ENCODE assay signal across 8 mouse cellular contexts in the genomic region with DNA sequence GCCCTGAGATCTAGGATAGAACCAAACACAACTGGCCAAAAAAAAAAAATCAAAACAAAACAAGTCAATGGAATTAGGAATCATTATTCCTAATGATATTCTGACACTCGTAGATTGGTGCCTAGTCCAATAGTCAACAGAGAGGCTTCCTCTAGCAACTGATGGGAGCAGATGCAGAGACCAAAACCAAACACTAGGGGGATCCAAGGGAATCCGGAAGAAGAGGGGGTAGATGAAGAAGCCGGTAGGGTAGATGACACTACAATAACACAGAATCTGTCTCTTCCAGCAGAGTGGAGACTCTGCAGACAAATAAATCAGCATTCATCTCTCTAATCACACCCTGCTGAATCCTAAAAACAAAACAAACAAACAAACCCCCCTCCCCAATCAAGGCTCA. TPM values are rescaled to one million over a fixed set of nuclear protein-coding genes. Genes with fewer than 3 reads are reported as not detected.
DNase-seq lines count a peak whose midpoint lies in the region; ATAC-seq and TF ChIP-seq lines count a peak whose summit lies in the region.

No protein-coding gene starts in this region.

- no peak overlapping the region for H3K4me2 ChIP-seq in heart, embryonic 11.5 days

- TF ChIP-seq EP300 in heart, adult 2 months (IDR thresholded peaks at IDR 0.05; ENCODE audit: insufficient read depth, low read depth, low read length) = no peak

- peaks cover 3% of the 10 kb centered on the region for H3K4me1 ChIP-seq in heart, adult 2 months (ENCODE audit: control insufficient read depth, insufficient read depth, low read length)
- H3K4me1 ChIP-seq in heart, embryonic 11.5 days (ENCODE audit: control insufficient read depth, insufficient read depth, low read length) = peaks cover 6% of the 10 kb centered on the region; the same call in 1 of the 2 replicates

- H3K4me3 ChIP-seq in heart, adult 2 months = no peak overlapping the region
- no peak overlapping the region for H3K4me3 ChIP-seq in heart, embryonic 11.5 days (ENCODE audit: low read depth, low read length)

- no peak overlapping the region for H3K27ac ChIP-seq in heart, adult 2 months
- H3K27ac ChIP-seq in heart, embryonic 11.5 days (ENCODE audit: low read depth, low read length) = no peak overlapping the region

- WGBS in heart, adult 2 months = 12% methylated on average over 3 of the region's 3 CpGs
- WGBS in heart, embryonic 11.5 days (ENCODE audit: insufficient replicate concordance) = 36% methylated on average over 3 of the region's 3 CpGs

- 0 out of 2 replicates have a peak, but pooled peaks cover 1% of the 10 kb centered on the region for H3K79me2 ChIP-seq in heart, adult 2 months (replicated peaks; ENCODE audit: control insufficient read depth, insufficient read depth, low read length)

- peak in 1 of 2 experiments; percentile 50 for DNase-seq in heart, adult 2 months
- DNase-seq in CD4-positive, CD25-positive, alpha-beta regulatory T cell, adult 2 months (ENCODE audit: low read depth, low spot score) = peak; percentile 87
- DNase-seq in adipocyte (ENCODE audit: low spot score) = peak; percentile 60
- peak; percentile 72 for DNase-seq in retina, embryonic 14.5 days (ENCODE audit: low spot score)
- no peak for DNase-seq in cerebellum, adult 11-12 months
- no peak for DNase-seq in layer of hippocampus, postnatal 14 days (ENCODE audit: low spot score in 2 of 2)

- no peaks in the 10 kb centered on the region for H3K9me3 ChIP-seq in heart, embryonic 11.5 days (replicated peaks; ENCODE audit: control insufficient read depth, low read length)

- intact Hi-C loops in heart, adult 2 months (cut with DNase I) = no loop called here

- TF ChIP-seq CTCF in heart, adult 2 months (IDR thresholded peaks at IDR 0.05) = peak; percentile 81

- no peak for ATAC-seq in heart, embryonic 11.5 days (replicated peaks; ENCODE audit: insufficient number of reproducible peaks, low FRiP score, low TSS enrichment)
- peak; percentile 37; a peak in 2 of 4 replicates for ATAC-seq in hematopoietic stem cell, adult 5-6 weeks (replicated peaks in 1 of 2; ENCODE audit: insufficient read depth in 1 of 2, low FRiP score in 2 of 2, low TSS enrichment in 1 of 2, low read depth in 1 of 2, poor library complexity in 2 of 2, severe bottlenecking in 2 of 2)

- no peak overlapping the region for H3K9ac ChIP-seq in heart, adult 2 months (ENCODE audit: low read depth, low read length)
- H3K9ac ChIP-seq in heart, embryonic 11.5 days (ENCODE audit: low read depth, low read length) = no peak overlapping the region

- H3K27me3 ChIP-seq in heart, adult 2 months (ENCODE audit: control insufficient read depth, insufficient read depth, low read length) = no peaks in the 10 kb centered on the region
- H3K27me3 ChIP-seq in heart, embryonic 11.5 days (ENCODE audit: control insufficient read depth, insufficient read depth, low read length) = no peaks in the 10 kb centered on the region

- no peak for TF ChIP-seq POLR2A in heart, adult 2 months (IDR thresholded peaks at IDR 0.05; ENCODE audit: insufficient read depth, low read depth, low read length)

- H3K36me3 ChIP-seq in heart, adult 2 months (ENCODE audit: control insufficient read depth, insufficient read depth, low read length) = peaks cover 4% of the 10 kb centered on the region
- H3K36me3 ChIP-seq in heart, embryonic 11.5 days (ENCODE audit: control insufficient read depth, insufficient read depth, low read length) = no peaks in the 10 kb centered on the region

RNA-seq across cellular contexts. Expression of gene Ilf2, which starts 3.7 kb away (rescaled TPM):
- 10 to 100 TPM; 30.6 to 32.2 TPM for total RNA-seq in heart, adult 2 months (2021)
- polyA plus RNA-seq in heart, adult 2 months (2012; rRNA removed) = 13.9 and 24.9 TPM in 2 replicates
- 148 and 151 TPM in 2 replicates for polyA plus RNA-seq in heart, embryonic 11.5 days (2014; fragmentation: Nextera tagmentation; extraction: Ambion mirVana)
- 203 and 236 TPM in 2 replicates for total RNA-seq in hematopoietic stem cell, adult 5-6 weeks (2017)
- 10 to 100 TPM; 86.0 to 87.9 TPM for total RNA-seq in layer of hippocampus, postnatal 14 days (2021)

RNA-seq across cellular contexts. Expression of gene Npr1, which starts 6.5 kb away (rescaled TPM):
- 10 to 100 TPM; 16.1 to 16.3 TPM for total RNA-seq in heart, adult 2 months (2021)
- polyA plus RNA-seq in heart, adult 2 months (2012; rRNA removed) = 35.0 and 47.5 TPM in 2 replicates
- 5.3 and 8.1 TPM in 2 replicates for polyA plus RNA-seq in heart, embryonic 11.5 days (2014; fragmentation: Nextera tagmentation; extraction: Ambion mirVana)
- 0.38 TPM in 1 of 2 replicates, not detected in the other for total RNA-seq in hematopoietic stem cell, adult 5-6 weeks (2017)
- total RNA-seq in layer of hippocampus, postnatal 14 days (2021) = 1 to 10 TPM; 4.2 to 6.5 TPM

RNA-seq across cellular contexts. Expression of gene Snapin, which starts 18.6 kb away (rescaled TPM):
- 10 to 100 TPM; 60.0 to 71.3 TPM for total RNA-seq in heart, adult 2 months (2021)
- 50.7 and 89.1 TPM in 2 replicates for polyA plus RNA-seq in heart, adult 2 months (2012; rRNA removed)
- polyA plus RNA-seq in heart, embryonic 11.5 days (2014; fragmentation: Nextera tagmentation; extraction: Ambion mirVana) = 76.0 TPM in 2 replicates
- 52.2 and 60.1 TPM in 2 replicates for total RNA-seq in hematopoietic stem cell, adult 5-6 weeks (2017)
- 10 to 100 TPM; 47.0 to 51.7 TPM for total RNA-seq in layer of hippocampus, postnatal 14 days (2021)

RNA-seq across cellular contexts. Expression of gene Chtop, which starts 37.1 kb away (rescaled TPM):
- 10 to 100 TPM; 90.0 to 93.0 TPM for total RNA-seq in heart, adult 2 months (2021)
- 30.4 and 51.4 TPM in 2 replicates for polyA plus RNA-seq in heart, adult 2 months (2012; rRNA removed)
- 70.3 and 73.9 TPM in 2 replicates for polyA plus RNA-seq in heart, embryonic 11.5 days (2014; fragmentation: Nextera tagmentation; extraction: Ambion mirVana)
- total RNA-seq in hematopoietic stem cell, adult 5-6 weeks (2017) = 109 and 142 TPM in 2 replicates
- total RNA-seq in layer of hippocampus, postnatal 14 days (2021) = 100 to 1,000 TPM; 164 to 166 TPM

RNA-seq across cellular contexts. Expression of gene Ints3, which starts 38.8 kb away (rescaled TPM):
- total RNA-seq in heart, adult 2 months (2021) = 10 to 100 TPM; 22.9 to 26.3 TPM
- 15.2 and 21.8 TPM in 2 replicates for polyA plus RNA-seq in heart, adult 2 months (2012; rRNA removed)
- 25.3 and 26.9 TPM in 2 replicates for polyA plus RNA-seq in heart, embryonic 11.5 days (2014; fragmentation: Nextera tagmentation; extraction: Ambion mirVana)
- total RNA-seq in hematopoietic stem cell, adult 5-6 weeks (2017) = 20.9 and 22.6 TPM in 2 replicates
- total RNA-seq in layer of hippocampus, postnatal 14 days (2021) = 10 to 100 TPM; 60.5 to 67.0 TPM

Comparison
In these comparisons a context has a peak if more than half of its experiments do, and no peak if none do; other contexts are left out.
1. DNase-seq: peak in CD4-positive, CD25-positive, alpha-beta regulatory T cell, adult 2 months (single experiment), adipocyte (single experiment) and retina, embryonic 14.5 days (single experiment); none in cerebellum, adult 11-12 months (single experiment) and layer of hippocampus, postnatal 14 days (0 of 2).